Mouse (Mus musculus) olfactory bulb, adult 2 months (tissue): ENCODE measurements around the gene Fus.

Experiments
- CTCF ChIP-seq: fragments of 200-500 bp; IDR thresholded peaks from 2 replicates; pipeline ENCODE4 v1.5.1; 2012; ENCODE audit warnings: low read depth, mild to moderate bottlenecking, low read length, moderate library complexity; ENCODE audit not compliant: insufficient read depth
- POLR2A ChIP-seq: fragments of 200-500 bp; IDR thresholded peaks from 2 replicates; pipeline ENCODE4 v1.6.1; 2012; ENCODE audit warnings: mild to moderate bottlenecking, low read depth, low read length, moderate library complexity; ENCODE audit not compliant: insufficient read depth

- no peak for TF ChIP-seq CTCF
- no peak for TF ChIP-seq POLR2A
These were observed 36.6 kb upstream of the Fus start for GRCm38 (mm10) chr7:127930636-127931035.
